Mouse (Mus musculus): ENCODE data around the gene AK157302. TPM values are rescaled to one million over a fixed set of nuclear protein-coding genes. Genes with fewer than 3 reads are reported as not detected.
"Not testable (repeated sequence)": the region's sequence is repeated elsewhere in the genome, so short reads cannot be mapped to it uniquely, and the experiment has no call there.

AK157302 gene
- 0.37 and 0.44 TPM in 2 replicates for total RNA-seq (2017)

DNA sequence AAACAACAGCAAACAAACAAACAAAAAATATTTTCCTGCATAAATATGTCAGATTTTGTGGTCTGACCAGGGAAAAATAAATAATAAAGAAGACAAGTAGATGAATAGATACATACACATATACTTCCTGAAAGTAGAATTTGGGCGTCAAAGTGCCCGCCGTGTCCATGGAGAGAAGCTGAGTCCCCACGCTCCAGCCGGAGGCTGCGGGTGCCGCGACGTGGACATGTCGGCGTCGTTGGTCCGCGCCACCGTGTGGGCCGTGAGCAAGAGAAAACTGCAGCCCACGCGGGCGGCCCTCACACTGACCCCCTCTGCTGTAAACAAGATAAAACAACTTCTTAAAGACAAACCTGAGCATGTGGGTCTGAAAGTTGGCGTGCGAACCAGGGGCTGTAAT, at the start of gene AK157302:
Gene AK157302 (plus strand): TSS at position 144 of the 400 bp plus-strand sequence.
- no peak for ATAC-seq (replicated peaks; ENCODE audit: low read depth, poor library complexity, severe bottlenecking)

DNA sequence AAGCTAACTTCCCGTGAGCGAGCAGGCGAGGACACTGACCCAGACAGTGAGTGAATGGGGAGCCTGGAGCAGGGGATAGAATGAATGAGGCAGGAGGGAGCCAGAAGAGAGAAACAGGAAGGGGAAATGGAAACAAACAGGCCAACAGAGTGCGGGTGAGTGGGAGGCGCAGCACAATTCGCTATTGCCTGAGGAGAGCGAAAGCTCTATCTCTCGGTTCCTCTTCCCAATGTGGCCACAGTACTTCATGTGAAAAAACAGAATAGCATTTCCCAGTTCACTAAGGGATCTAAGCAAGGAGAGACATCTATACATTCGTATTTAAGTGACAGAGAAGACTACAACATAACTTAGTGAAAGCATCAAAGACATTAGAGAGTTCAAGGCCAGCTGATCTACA, 48.2 kb upstream of the AK157302 start:
- no peak for ATAC-seq (replicated peaks; ENCODE audit: low read depth, poor library complexity, severe bottlenecking)

DNA sequence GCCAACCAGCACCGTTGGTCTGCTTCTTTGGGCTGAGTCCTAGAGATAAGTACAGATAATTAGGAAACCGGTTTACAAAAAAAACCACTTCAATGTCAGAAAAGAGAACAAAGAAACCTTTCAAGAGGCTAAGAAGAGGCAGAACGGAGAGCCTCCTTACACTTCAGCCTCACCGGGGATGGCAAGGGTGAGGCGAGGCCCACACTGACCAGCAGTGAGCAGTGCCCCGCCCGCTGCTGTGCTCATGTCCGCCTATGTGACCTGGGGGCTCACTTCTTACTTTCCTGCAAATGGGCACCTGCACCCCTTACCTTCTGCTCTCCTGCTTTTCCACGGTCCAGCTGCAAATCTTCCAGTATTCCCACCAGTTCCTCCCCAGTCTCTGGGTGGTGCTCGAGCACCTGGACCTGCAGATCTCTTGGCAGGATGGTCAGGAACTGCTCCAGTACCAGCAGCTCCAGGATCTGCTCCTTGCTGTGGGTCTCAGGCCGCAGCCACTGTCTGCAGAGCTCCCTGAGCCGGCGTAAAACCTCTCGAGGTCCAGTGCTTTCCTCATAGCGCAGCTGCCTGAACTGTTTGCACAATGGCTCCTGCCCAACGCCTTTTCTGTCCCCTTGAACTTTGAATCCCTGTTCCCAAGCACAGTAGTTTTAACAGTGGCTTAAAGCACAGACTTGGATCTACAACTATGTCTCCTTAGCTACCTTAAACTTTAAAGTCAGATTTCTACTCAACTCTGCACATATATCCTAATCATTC, 47.0 kb upstream of the AK157302 start:
- ATAC-seq (replicated peaks; ENCODE audit: low read depth, poor library complexity, severe bottlenecking), result no peak

DNA sequence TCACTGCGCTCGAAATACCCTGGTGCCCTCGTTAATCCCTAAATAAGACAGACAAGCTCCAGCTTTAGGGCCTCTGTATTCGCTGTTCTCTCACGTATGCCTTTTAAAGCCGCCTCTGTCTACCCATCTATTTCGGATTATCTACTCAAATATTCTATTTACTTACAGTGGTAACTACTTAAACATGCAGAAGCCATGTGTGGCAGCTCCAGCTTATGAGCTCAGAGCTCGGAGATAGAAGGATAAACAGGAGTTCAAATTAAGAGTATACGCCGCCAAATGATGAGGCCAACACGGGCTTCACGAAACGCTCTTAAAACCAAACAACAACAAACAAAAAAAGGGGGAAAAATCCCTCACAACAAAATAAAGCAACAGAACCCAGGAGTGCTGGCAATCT, 42.0 kb upstream of the AK157302 start:
- 0 out of 2 replicates have a peak, but pooled peaks have one; percentile 4 for ATAC-seq (replicated peaks; ENCODE audit: low read depth, poor library complexity, severe bottlenecking)

DNA sequence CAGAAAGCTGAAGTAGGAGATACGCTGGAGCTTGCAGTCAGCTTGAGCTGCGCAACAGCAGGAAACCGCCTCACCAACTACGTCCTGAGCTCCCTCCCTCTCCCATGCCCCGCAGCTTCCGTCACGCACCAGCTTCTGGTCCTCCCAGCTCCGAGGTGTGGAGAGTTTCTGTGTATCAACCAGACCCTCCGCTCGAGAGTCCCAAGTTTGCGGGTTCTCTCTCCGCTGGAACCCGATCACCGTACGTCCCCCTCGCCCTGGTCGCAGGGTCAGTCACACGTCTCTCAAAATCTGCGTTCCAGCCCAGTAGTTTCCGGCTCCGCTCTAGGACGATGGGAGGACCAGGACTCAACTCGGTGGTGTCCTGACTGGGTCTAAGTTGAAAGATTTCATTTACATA, 41.6 kb upstream of the AK157302 start, which contains the start of gene Zscan26:
Gene Zscan26 (minus strand): TSS at position 282 of the 400 bp plus-strand sequence.
- ATAC-seq (replicated peaks; ENCODE audit: low read depth, poor library complexity, severe bottlenecking), result peak; percentile 98

DNA sequence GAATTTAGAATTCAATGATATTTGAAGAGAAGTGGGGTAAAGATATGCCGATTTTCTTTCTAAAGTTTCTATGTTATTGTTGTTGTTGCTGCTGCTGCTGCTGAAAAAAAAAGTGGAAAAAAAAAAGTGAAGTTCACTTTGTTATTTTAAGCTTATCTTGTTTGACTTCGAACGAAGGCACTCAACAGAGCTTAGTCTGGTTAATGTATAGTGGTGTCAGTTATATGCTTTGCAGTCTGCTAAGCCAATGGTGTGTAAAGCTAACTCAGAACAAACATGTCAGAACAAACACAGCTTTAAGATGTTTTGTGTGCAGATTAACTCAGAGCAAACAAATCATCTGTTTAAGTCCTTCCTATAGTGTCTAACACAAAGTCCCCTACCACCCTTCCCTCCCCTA, 40.9 kb upstream of the AK157302 start:
- ATAC-seq (replicated peaks; ENCODE audit: low read depth, poor library complexity, severe bottlenecking), result no peak

GRCm38 (mm10) chr13:21456347-21456746, 38.7 kb upstream of the AK157302 start:
- no peak for ATAC-seq (replicated peaks; ENCODE audit: low read depth, poor library complexity, severe bottlenecking)

DNA sequence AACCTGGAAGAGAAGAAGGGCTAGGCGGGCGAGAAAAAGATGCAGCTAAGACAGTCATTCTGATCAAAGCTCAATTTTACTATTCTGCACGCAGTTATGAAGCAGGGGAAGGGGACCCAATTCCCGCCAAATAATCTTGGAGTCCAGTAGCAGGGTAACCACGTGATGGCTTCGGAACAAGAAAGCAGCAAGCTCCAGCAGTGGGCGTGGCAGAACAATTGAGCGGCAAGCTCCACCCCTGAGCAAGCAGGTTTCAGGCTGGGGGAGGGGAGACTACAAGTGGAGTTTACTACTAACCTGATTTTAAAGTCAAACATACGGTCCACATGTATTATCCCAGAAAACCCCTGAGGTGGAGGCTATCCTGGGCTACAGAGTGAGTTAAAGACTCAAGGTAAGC, 32.5 kb upstream of the AK157302 start:
- not testable (repeated sequence) for ATAC-seq (replicated peaks; ENCODE audit: low read depth, poor library complexity, severe bottlenecking)

DNA sequence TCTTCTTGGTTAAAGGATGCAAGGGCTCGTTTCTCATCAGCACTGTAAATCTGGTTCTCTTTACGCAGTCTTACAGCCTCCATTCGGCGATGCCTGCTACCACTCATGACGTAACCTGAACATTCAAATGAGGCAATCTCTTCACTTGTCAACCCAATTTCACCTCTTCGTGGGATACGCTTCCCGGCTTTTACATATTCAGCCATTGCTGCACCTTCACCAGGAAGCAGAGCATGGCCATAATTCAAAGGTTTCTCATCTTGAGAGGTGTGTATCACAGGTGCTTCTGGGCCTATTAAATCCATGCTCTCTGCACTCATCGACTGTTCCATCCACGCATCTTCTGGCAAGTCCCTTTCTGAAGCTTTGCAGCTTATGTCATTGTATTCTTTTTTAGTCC, 27.7 kb upstream of the AK157302 start:
- ATAC-seq (replicated peaks; ENCODE audit: low read depth, poor library complexity, severe bottlenecking), result no peak

GRCm38 (mm10) chr13:21468061-21469019, 26.7 kb upstream of the AK157302 start, which contains the start of gene Nkapl:
Nkapl (minus strand) TSS chr13:21468509.
- peak; percentile 97 for ATAC-seq (replicated peaks; ENCODE audit: low read depth, poor library complexity, severe bottlenecking)

DNA sequence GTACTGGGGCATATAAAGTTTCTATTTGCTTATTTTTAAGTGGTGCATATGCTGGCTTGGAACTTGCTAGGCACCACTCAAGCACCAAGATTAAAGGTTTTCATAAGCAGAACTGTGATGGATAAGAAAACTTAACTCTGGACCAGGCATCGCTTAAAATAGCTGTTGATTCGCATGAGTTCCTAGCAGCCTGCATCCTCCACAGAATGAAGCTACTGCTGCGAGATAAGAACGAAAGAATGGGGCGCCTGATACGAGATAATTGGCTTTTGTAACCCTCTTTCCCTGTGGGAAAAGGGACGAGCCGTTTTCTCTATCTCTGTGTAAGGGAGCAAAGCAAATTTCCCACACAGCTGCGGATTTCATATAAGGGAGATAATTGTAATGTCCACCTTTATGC, 25.9 kb upstream of the AK157302 start:
- ATAC-seq (replicated peaks; ENCODE audit: low read depth, poor library complexity, severe bottlenecking), result no peak

- no peak for ATAC-seq (replicated peaks; ENCODE audit: low read depth, poor library complexity, severe bottlenecking)
Observed at GRCm38 (mm10) chr13:21472427-21472826, 22.6 kb upstream of the AK157302 start.

DNA sequence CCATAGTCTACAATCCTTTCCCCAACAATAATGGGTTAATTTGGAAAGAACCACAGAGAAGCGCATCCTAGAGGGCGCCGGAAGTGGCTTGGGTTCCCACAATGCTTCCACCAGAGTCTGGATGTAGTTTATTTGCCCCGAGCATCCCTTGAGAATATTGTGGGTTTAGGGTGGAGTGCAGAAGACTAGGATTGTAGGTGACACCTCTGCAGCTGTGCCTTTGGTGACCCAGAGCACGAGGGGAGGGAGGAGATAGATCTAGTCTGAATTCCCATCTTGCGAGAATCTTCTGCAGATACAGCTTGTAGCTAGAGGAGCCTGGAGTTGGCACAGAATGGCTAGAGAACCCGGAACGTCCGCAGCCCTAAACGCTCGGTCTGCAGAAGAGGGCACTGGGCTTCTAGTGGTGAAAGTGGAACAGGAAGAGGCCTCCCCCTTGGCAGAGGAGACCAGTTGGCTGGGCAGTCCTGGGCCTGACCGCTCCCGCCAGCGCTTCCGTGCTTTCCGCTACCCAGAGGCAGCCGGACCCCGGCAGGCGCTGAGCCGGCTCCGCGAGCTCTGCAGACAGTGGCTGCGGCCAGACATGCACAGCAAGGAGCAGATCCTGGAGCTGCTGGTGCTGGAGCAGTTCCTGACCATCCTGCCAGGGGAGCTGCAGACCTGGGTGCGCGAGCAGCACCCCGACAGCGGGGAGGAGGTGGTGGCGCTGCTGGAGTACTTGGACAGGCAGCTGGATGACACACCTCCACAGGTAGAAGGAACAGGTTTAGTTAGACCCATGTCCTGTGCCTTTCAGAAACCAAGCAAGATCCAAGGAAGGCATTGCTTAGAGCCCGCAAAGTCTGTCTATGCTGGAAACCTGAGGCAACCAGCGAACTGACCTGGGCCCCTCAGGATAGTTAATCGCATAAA, 16.0 kb upstream of the AK157302 start, which contains the start of the genes Zkscan4 and Gm10065:
Gene Zkscan4 (plus strand): TSS at position 149 of the 912 bp plus-strand sequence.
Gene Gm10065 (minus strand): TSS at position 683 of the 912 bp plus-strand sequence.
- ATAC-seq (replicated peaks; ENCODE audit: low read depth, poor library complexity, severe bottlenecking), result peak; percentile 75

GRCm38 (mm10) chr13:21486881-21487280, 8.1 kb upstream of the AK157302 start:
- ATAC-seq (replicated peaks; ENCODE audit: low read depth, poor library complexity, severe bottlenecking), result no peak

DNA sequence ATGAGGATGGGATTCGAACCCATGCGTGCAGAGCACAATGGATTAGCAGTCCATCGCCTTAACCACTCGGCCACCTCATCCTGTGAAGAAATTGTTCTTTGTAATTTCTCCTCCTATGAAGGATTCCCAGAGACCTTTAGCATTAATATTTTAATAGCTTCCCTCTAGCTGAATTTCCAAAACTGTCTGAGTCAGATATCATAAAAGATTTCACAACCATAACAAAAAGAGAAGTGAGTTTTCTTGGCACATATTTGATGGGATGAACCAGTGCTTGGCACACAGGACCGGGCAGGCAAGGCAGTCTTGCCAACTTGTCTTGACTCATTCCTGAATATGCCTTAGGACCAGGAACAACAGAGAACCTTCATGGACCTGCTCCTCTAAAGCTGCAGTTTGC, 2.2 kb upstream of the AK157302 start:
- ATAC-seq (replicated peaks; ENCODE audit: low read depth, poor library complexity, severe bottlenecking), result no peak

DNA sequence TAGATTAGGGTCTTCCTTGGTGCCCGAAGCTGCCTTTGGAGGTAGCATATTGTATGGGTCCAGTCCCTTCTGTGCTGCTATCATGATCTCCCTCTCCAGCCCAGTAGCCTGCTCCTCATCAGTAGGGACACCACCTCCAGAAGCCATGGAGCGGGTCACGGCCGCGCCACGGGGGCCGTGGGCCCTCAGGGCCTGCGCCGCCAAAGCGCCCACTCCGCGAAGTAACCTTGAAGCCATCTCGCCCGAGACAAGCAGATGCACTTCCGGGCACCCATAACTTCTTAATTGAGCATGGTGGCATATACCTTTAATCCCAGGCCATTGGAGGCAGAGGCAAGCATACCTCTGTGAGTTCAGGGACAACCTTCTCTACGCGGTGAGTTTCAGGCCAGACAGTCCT, 6.2 kb downstream of the AK157302 start, which contains the start of gene Gm11273:
Gene Gm11273 (minus strand): TSS at position 237 of the 400 bp plus-strand sequence.
- 0 out of 2 replicates have a peak, but pooled peaks have one; percentile 31 for ATAC-seq (replicated peaks; ENCODE audit: low read depth, poor library complexity, severe bottlenecking)

DNA sequence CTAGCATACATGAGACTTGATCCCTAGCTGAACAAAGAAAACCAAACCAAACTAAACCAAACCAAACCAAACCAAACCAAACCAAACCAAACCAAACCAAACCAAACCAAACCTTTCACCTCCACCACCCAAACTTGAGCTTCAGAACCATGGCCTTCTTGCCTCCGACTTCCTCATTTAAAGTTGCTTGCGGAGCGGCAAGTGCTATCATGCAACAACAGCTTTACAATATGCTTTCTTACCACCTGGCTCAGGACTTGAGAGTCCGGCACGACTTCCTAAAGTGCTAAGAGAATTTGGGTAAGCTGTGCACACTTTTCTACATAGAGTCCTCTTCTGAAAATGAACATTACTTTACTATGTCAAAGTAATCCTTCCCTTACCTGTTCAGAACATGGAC, 7.3 kb downstream of the AK157302 start:
- no peak for ATAC-seq (replicated peaks; ENCODE audit: low read depth, poor library complexity, severe bottlenecking)

DNA sequence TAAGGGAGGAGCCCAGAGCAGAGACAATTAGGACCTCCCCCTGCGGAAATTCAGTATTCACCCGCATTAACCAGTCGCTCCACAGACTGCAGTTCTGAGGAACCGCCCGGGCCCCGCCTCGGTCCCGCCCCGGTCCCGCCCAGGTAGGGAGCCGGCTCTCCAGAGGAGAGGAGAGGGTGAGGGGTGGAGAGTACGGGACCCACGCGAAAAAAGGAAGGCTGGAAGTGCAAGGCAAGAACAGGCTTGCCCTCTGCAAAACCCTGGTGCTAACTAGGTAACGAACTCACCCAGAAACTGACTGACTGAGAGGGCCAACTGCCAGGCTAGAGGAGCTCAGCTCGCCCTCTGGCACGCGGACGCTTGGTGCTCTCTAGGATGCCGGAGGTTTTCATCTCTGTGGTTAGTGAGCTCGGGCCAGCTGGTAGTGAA, 11.2 kb downstream of the AK157302 start:
- peak; percentile 99 for ATAC-seq (replicated peaks; ENCODE audit: low read depth, poor library complexity, severe bottlenecking)

DNA sequence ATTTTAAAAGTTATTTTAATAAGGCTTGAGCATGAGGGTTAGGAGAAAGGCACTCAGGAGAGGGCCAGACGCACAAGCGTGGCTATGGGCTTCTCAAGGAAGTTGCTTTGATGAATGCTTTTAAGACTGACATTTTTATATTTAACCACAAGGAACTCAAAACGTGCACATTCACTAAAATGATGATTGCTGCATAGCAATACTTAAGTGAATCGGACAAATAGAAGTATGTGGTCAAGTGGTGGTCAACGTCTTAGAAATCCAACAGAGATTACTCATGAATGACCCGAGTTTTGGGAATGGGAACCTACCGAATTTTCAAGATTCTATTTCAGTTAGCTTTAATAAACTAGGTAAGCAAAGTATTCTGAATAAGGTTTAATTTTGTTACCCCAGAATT, 35.1 kb downstream of the AK157302 start:
- no peak for ATAC-seq (replicated peaks; ENCODE audit: low read depth, poor library complexity, severe bottlenecking)

All from common myeloid progenitor, adult 5-6 weeks (primary cell).